8 mouse cellular contexts compared by ENCODE assay signal in the genomic region with DNA sequence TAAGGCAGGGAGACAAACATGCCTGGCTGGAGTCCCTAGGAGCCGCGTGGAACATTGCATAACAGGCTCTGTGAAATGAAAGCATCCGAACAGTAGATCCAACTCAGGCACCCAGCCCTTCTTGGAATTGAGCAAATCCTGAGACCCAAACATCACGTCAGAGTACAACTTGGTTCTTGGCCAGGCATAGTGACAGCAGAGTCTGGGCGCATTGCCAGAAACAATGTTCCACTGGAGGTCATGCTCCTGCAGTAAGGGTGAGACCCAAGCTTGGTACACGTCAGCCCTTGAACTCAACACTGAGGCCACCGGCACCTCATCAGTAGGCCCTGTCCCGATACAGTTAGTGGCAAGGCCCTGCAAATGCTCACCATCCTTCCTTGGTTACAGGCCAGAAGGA. TPM values are rescaled to one million over a fixed set of nuclear protein-coding genes. Genes with fewer than 3 reads are reported as not detected.
DNase-seq lines count a peak whose midpoint lies in the region; ATAC-seq and TF ChIP-seq lines count a peak whose summit lies in the region.

No protein-coding gene starts in this region.

- 58% methylated on average over 8 of the region's 8 CpGs for WGBS in forebrain, embryonic 15.5 days
- WGBS in forebrain, embryonic 12.5 days = 91% methylated on average over 8 of the region's 8 CpGs
- 38% methylated on average over 8 of the region's 8 CpGs for WGBS in heart, embryonic 12.5 days
- WGBS in lung, postnatal 0 days = 28% methylated on average over 8 of the region's 8 CpGs

- H3K27ac ChIP-seq in forebrain, embryonic 15.5 days (replicated peaks) = no peak overlapping the region
- H3K27ac ChIP-seq in forebrain, embryonic 12.5 days = no peak overlapping the region
- peak overlapping the region; percentile 38; the same call in 1 of the 2 replicates for H3K27ac ChIP-seq in heart, embryonic 12.5 days (ENCODE audit: poor library complexity, severe bottlenecking)
- no peak overlapping the region for H3K27ac ChIP-seq in lung, postnatal 0 days (ENCODE audit: low read length)

- no peaks in the 10 kb centered on the region for H3K36me3 ChIP-seq in forebrain, embryonic 15.5 days
- no peaks in the 10 kb centered on the region for H3K36me3 ChIP-seq in forebrain, embryonic 12.5 days (replicated peaks)
- no peaks in the 10 kb centered on the region for H3K36me3 ChIP-seq in heart, embryonic 12.5 days
- H3K36me3 ChIP-seq in lung, postnatal 0 days (ENCODE audit: insufficient read depth, low read length) = no peaks in the 10 kb centered on the region

- peaks cover 16% of the 10 kb centered on the region for H3K4me1 ChIP-seq in forebrain, embryonic 15.5 days
- peaks cover 10% of the 10 kb centered on the region; the same call in 1 of the 2 replicates for H3K4me1 ChIP-seq in forebrain, embryonic 12.5 days
- H3K4me1 ChIP-seq in heart, embryonic 12.5 days (replicated peaks) = peaks cover 61% of the 10 kb centered on the region
- H3K4me1 ChIP-seq in lung, postnatal 0 days (ENCODE audit: insufficient read depth, low read depth, low read length) = peaks cover 11% of the 10 kb centered on the region; the same call in 1 of the 2 replicates

- H3K9ac ChIP-seq in forebrain, embryonic 15.5 days (replicated peaks) = no peak overlapping the region
- no peak overlapping the region for H3K9ac ChIP-seq in forebrain, embryonic 12.5 days
- H3K9ac ChIP-seq in heart, embryonic 12.5 days = no peak overlapping the region
- no peak overlapping the region for H3K9ac ChIP-seq in lung, postnatal 0 days (replicated peaks; ENCODE audit: low read depth)

- no peak for TF ChIP-seq CTCF in lung, postnatal 0 days (IDR thresholded peaks at IDR 0.05)

- H3K4me3 ChIP-seq in forebrain, embryonic 15.5 days = no peak overlapping the region
- H3K4me3 ChIP-seq in forebrain, embryonic 12.5 days (replicated peaks) = no peak overlapping the region
- no peak overlapping the region for H3K4me3 ChIP-seq in heart, embryonic 12.5 days
- no peak overlapping the region for H3K4me3 ChIP-seq in lung, postnatal 0 days (ENCODE audit: low read depth, low read length)

- ATAC-seq in forebrain, embryonic 15.5 days (replicated peaks) = peak; percentile 65; the same call in 1 of the 2 replicates
- ATAC-seq in forebrain, embryonic 12.5 days (ENCODE audit: low FRiP score) = no peak
- peak; percentile 78 for ATAC-seq in heart, embryonic 12.5 days (ENCODE audit: insufficient number of reproducible peaks, low FRiP score)
- peak; percentile 94 for ATAC-seq in lung, postnatal 0 days
- no peak for ATAC-seq in megakaryocyte progenitor cell, adult 5-6 weeks (replicated peaks; ENCODE audit: poor library complexity)

- no peaks in the 10 kb centered on the region for H3K27me3 ChIP-seq in forebrain, embryonic 15.5 days
- no peaks in the 10 kb centered on the region for H3K27me3 ChIP-seq in forebrain, embryonic 12.5 days
- H3K27me3 ChIP-seq in heart, embryonic 12.5 days (replicated peaks) = no peaks in the 10 kb centered on the region
- no peaks in the 10 kb centered on the region for H3K27me3 ChIP-seq in lung, postnatal 0 days (replicated peaks; ENCODE audit: insufficient read depth, low read length)

- TF ChIP-seq EP300 in lung, postnatal 0 days (IDR thresholded peaks at IDR 0.05) = peak; percentile 93

- peak; percentile 23 to 44 for DNase-seq in cerebellum, postnatal 25 days
- DNase-seq in layer of hippocampus, adult 8-10 months (ENCODE audit: low spot score in 2 of 2) = peak; percentile 65 to 75
- DNase-seq in lung, postnatal 0 days (ENCODE audit: low spot score) = peak; percentile 95
- peak; percentile 41 for DNase-seq in urinary bladder, postnatal 25 days (ENCODE audit: low spot score)

- H3K9me3 ChIP-seq in forebrain, embryonic 15.5 days = no peaks in the 10 kb centered on the region
- H3K9me3 ChIP-seq in forebrain, embryonic 12.5 days = no peaks in the 10 kb centered on the region
- H3K9me3 ChIP-seq in heart, embryonic 12.5 days (replicated peaks) = no peaks in the 10 kb centered on the region
- H3K9me3 ChIP-seq in lung, postnatal 0 days (ENCODE audit: low read length) = no peaks in the 10 kb centered on the region

- H3K4me2 ChIP-seq in forebrain, embryonic 15.5 days (replicated peaks) = no peak overlapping the region
- H3K4me2 ChIP-seq in forebrain, embryonic 12.5 days = no peak overlapping the region
- no peak overlapping the region for H3K4me2 ChIP-seq in heart, embryonic 12.5 days
- no peak overlapping the region for H3K4me2 ChIP-seq in lung, postnatal 0 days (replicated peaks; ENCODE audit: low read depth, low read length)

RNA-seq across cellular contexts. Expression of a gene that starts 35.4 kb away (rescaled TPM):
- polyA plus RNA-seq in forebrain, embryonic 15.5 days (2015; fragmentation: Nextera tagmentation; extraction: Ambion mirVana) = 1.4 and 1.5 TPM in 2 replicates
- 2.0 and 2.3 TPM in 2 replicates for polyA plus RNA-seq in forebrain, embryonic 12.5 days (2016; fragmentation: Nextera tagmentation; extraction: Ambion mirVana)
- 6.8 and 7.7 TPM in 2 replicates for polyA plus RNA-seq in heart, embryonic 12.5 days (2016; fragmentation: Nextera tagmentation; extraction: Ambion mirVana)
- total RNA-seq in layer of hippocampus, adult 8-10 months (2022) = 10 to 100 TPM in 1 of 4 experiments, 1 to 10 TPM in 3; 8.7 to 10.9 (median 9.6) TPM
- 0.38 and 0.55 TPM in 2 replicates for polyA plus RNA-seq in lung, postnatal 0 days (2015; fragmentation: Nextera tagmentation; extraction: Ambion mirVana)
- total RNA-seq in megakaryocyte progenitor cell, adult 5-6 weeks (2015) = not detected in 2 replicates
- total RNA-seq in megakaryocyte progenitor cell, adult 5-6 weeks (2017) = 0.24 TPM in 1 of 2 replicates, not detected in the other

Comparison
In these comparisons a context has a peak if more than half of its experiments do, and no peak if none do; other contexts are left out.
1. ATAC-seq: peak in forebrain, embryonic 15.5 days (single experiment), heart, embryonic 12.5 days (single experiment) and lung, postnatal 0 days (single experiment); none in forebrain, embryonic 12.5 days (single experiment) and megakaryocyte progenitor cell, adult 5-6 weeks (single experiment).
2. DNase-seq: peak in every context shown above with its lines; median percentile 95 in lung, postnatal 0 days; 70 in layer of hippocampus, adult 8-10 months; 41 in urinary bladder, postnatal 25 days; 34 in cerebellum, postnatal 25 days.